Mouse (Mus musculus): ENCODE measurements around the gene Sytl3. TPM values are rescaled to one million over a fixed set of nuclear protein-coding genes. Genes with fewer than 3 reads are reported as not detected.
A peak's percentile ranks its signal among the peaks of the same experiment; 100 is the strongest.
"Not testable (repeated sequence)": the region's sequence is repeated elsewhere in the genome, so short reads cannot be mapped to it uniquely, and the experiment has no call there.

Sytl3 gene
- polyA plus RNA-seq, 1 experiment from 2014 or later: 0.28 TPM

- not testable (repeated sequence) for H3K36me3 ChIP-seq (ENCODE audit: control insufficient read depth, insufficient read depth); H3K9me3 ChIP-seq (replicated peaks; ENCODE audit: control insufficient read depth, low read length); H3K4me1 ChIP-seq (ENCODE audit: control insufficient read depth, low read depth, low read length); H3K27me3 ChIP-seq (ENCODE audit: control insufficient read depth, insufficient read depth, low read depth, low read length); H3K27ac ChIP-seq (ENCODE audit: low read length)
- H3K4me3 ChIP-seq (ENCODE audit: low read depth, low read length): peak within 1 kb of the TSS; percentile 68
- peak; percentile 96 for ATAC-seq (ENCODE audit: low read depth)
- peak within 1 kb of the TSS; percentile 69 for H3K9ac ChIP-seq (ENCODE audit: low read depth, low read length)
- WGBS (ENCODE audit: insufficient replicate concordance): 5% methylated on average over 16 of the region's 33 CpGs
- peak within 1 kb of the TSS; percentile 77 for H3K4me2 ChIP-seq (ENCODE audit: low read depth, low read length)
Observed at GRCm38 (mm10) chr17:6655567-6656281, 3.2 kb upstream of the Sytl3 start, which contains the start of gene Dynlt1f. Gene Dynlt1f (minus strand): TSS chr17:6655900.

- H3K9ac ChIP-seq (ENCODE audit: low read depth, low read length); H3K27me3 ChIP-seq (ENCODE audit: control insufficient read depth, insufficient read depth, low read depth, low read length); H3K9me3 ChIP-seq (replicated peaks; ENCODE audit: control insufficient read depth, low read length); ATAC-seq (ENCODE audit: low read depth); H3K4me2 ChIP-seq (ENCODE audit: low read depth, low read length); H3K36me3 ChIP-seq (ENCODE audit: control insufficient read depth, insufficient read depth); H3K4me3 ChIP-seq (ENCODE audit: low read depth, low read length); H3K27ac ChIP-seq (ENCODE audit: low read length); H3K4me1 ChIP-seq (ENCODE audit: control insufficient read depth, low read depth, low read length): not testable (repeated sequence)
- 95% methylated on average over 1 of the region's 3 CpGs for WGBS (ENCODE audit: insufficient replicate concordance)
Observed at GRCm38 (mm10) chr17:6656471-6656870, 2.4 kb upstream of the Sytl3 start.

GRCm38 (mm10) chr17:6660589-6660988 lies 1.7 kb downstream of the Sytl3 start:
- 58% methylated on average over 6 of the region's 6 CpGs for WGBS (ENCODE audit: insufficient replicate concordance)
- not testable (repeated sequence) for H3K27me3 ChIP-seq (ENCODE audit: control insufficient read depth, insufficient read depth, low read depth, low read length); ATAC-seq (ENCODE audit: low read depth)

GRCm38 (mm10) chr17:6661093-6661816 lies 2.4 kb downstream of the Sytl3 start:
- H3K36me3 ChIP-seq (ENCODE audit: control insufficient read depth, insufficient read depth); H3K9ac ChIP-seq (ENCODE audit: low read depth, low read length); H3K9me3 ChIP-seq (replicated peaks; ENCODE audit: control insufficient read depth, low read length); H3K27ac ChIP-seq (ENCODE audit: low read length); H3K4me3 ChIP-seq (ENCODE audit: low read depth, low read length); H3K27me3 ChIP-seq (ENCODE audit: control insufficient read depth, insufficient read depth, low read depth, low read length); H3K4me2 ChIP-seq (ENCODE audit: low read depth, low read length); H3K4me1 ChIP-seq (ENCODE audit: control insufficient read depth, low read depth, low read length): not testable (repeated sequence)
- peak; percentile 49 for ATAC-seq (ENCODE audit: low read depth)
- WGBS (ENCODE audit: insufficient replicate concordance): 43% methylated on average over 8 of the region's 11 CpGs

More at GRCm38 (mm10) chr17:6660589-6660988, 1.7 kb downstream of the Sytl3 start:
- not testable (repeated sequence) for H3K27ac ChIP-seq (ENCODE audit: low read length); H3K9ac ChIP-seq (ENCODE audit: low read depth, low read length); H3K4me1 ChIP-seq (ENCODE audit: control insufficient read depth, low read depth, low read length); H3K9me3 ChIP-seq (replicated peaks; ENCODE audit: control insufficient read depth, low read length); H3K4me3 ChIP-seq (ENCODE audit: low read depth, low read length); H3K4me2 ChIP-seq (ENCODE audit: low read depth, low read length); H3K36me3 ChIP-seq (ENCODE audit: control insufficient read depth, insufficient read depth)

- not testable (repeated sequence) for H3K27me3 ChIP-seq (ENCODE audit: control insufficient read depth, insufficient read depth, low read depth, low read length); H3K9ac ChIP-seq (ENCODE audit: low read depth, low read length); H3K36me3 ChIP-seq (ENCODE audit: control insufficient read depth, insufficient read depth); H3K4me3 ChIP-seq (ENCODE audit: low read depth, low read length); H3K27ac ChIP-seq (ENCODE audit: low read length); ATAC-seq (ENCODE audit: low read depth); H3K4me2 ChIP-seq (ENCODE audit: low read depth, low read length); H3K4me1 ChIP-seq (ENCODE audit: control insufficient read depth, low read depth, low read length); H3K9me3 ChIP-seq (replicated peaks; ENCODE audit: control insufficient read depth, low read length)
- WGBS (ENCODE audit: insufficient replicate concordance): 19% methylated on average over 3 of the region's 3 CpGs
Observed at GRCm38 (mm10) chr17:6662840-6663239, 3.9 kb downstream of the Sytl3 start.

- ATAC-seq (ENCODE audit: low read depth); H3K4me2 ChIP-seq (ENCODE audit: low read depth, low read length); H3K36me3 ChIP-seq (ENCODE audit: control insufficient read depth, insufficient read depth); H3K4me1 ChIP-seq (ENCODE audit: control insufficient read depth, low read depth, low read length); H3K9ac ChIP-seq (ENCODE audit: low read depth, low read length); H3K9me3 ChIP-seq (replicated peaks; ENCODE audit: control insufficient read depth, low read length); H3K4me3 ChIP-seq (ENCODE audit: low read depth, low read length); H3K27ac ChIP-seq (ENCODE audit: low read length); H3K27me3 ChIP-seq (ENCODE audit: control insufficient read depth, insufficient read depth, low read depth, low read length): not testable (repeated sequence)
- 65% methylated on average over 4 of the region's 5 CpGs for WGBS (ENCODE audit: insufficient replicate concordance)
Observed at GRCm38 (mm10) chr17:6665389-6665788, 6.5 kb downstream of the Sytl3 start.

- not testable (repeated sequence) for H3K27me3 ChIP-seq (ENCODE audit: control insufficient read depth, insufficient read depth, low read depth, low read length); ATAC-seq (ENCODE audit: low read depth); H3K4me3 ChIP-seq (ENCODE audit: low read depth, low read length); H3K4me1 ChIP-seq (ENCODE audit: control insufficient read depth, low read depth, low read length); H3K27ac ChIP-seq (ENCODE audit: low read length); H3K9me3 ChIP-seq (replicated peaks; ENCODE audit: control insufficient read depth, low read length); H3K36me3 ChIP-seq (ENCODE audit: control insufficient read depth, insufficient read depth); H3K9ac ChIP-seq (ENCODE audit: low read depth, low read length); H3K4me2 ChIP-seq (ENCODE audit: low read depth, low read length)
- WGBS (ENCODE audit: insufficient replicate concordance): no CpG with 5 or more reads among the region's 6 CpGs
Observed at GRCm38 (mm10) chr17:6668522-6668921, 9.6 kb downstream of the Sytl3 start.

GRCm38 (mm10) chr17:6674297-6674696 lies 15.4 kb downstream of the Sytl3 start:
- H3K9me3 ChIP-seq (replicated peaks; ENCODE audit: control insufficient read depth, low read length); H3K4me3 ChIP-seq (ENCODE audit: low read depth, low read length); H3K27me3 ChIP-seq (ENCODE audit: control insufficient read depth, insufficient read depth, low read depth, low read length); H3K9ac ChIP-seq (ENCODE audit: low read depth, low read length); H3K27ac ChIP-seq (ENCODE audit: low read length); H3K4me1 ChIP-seq (ENCODE audit: control insufficient read depth, low read depth, low read length); H3K4me2 ChIP-seq (ENCODE audit: low read depth, low read length); H3K36me3 ChIP-seq (ENCODE audit: control insufficient read depth, insufficient read depth); ATAC-seq (ENCODE audit: low read depth): not testable (repeated sequence)
- WGBS (ENCODE audit: insufficient replicate concordance): 44% methylated on average over 5 of the region's 5 CpGs

GRCm38 (mm10) chr17:6678063-6678462 lies 19.2 kb downstream of the Sytl3 start:
- H3K9ac ChIP-seq (ENCODE audit: low read depth, low read length); H3K27ac ChIP-seq (ENCODE audit: low read length); H3K4me2 ChIP-seq (ENCODE audit: low read depth, low read length); H3K4me3 ChIP-seq (ENCODE audit: low read depth, low read length); H3K36me3 ChIP-seq (ENCODE audit: control insufficient read depth, insufficient read depth); H3K9me3 ChIP-seq (replicated peaks; ENCODE audit: control insufficient read depth, low read length); H3K27me3 ChIP-seq (ENCODE audit: control insufficient read depth, insufficient read depth, low read depth, low read length); H3K4me1 ChIP-seq (ENCODE audit: control insufficient read depth, low read depth, low read length): not testable (repeated sequence)
- ATAC-seq (ENCODE audit: low read depth): peak; percentile 51; the same call in 1 of the 2 replicates
- WGBS (ENCODE audit: insufficient replicate concordance): 83% methylated on average over 1 of the region's 2 CpGs
